Mouse (Mus musculus) neural tube, embryonic 14.5 days (tissue): Measurements from ENCODE around the gene Cyth2. TPM values are rescaled to one million over a fixed set of nuclear protein-coding genes. Genes with fewer than 3 reads are reported as not detected.

Experiments
- ATAC-seq: fragments of 200-750 bp; cut with Nextera tagmentation; 2 replicates; pipeline ENCODE4 v1.8.0; 2017; ENCODE audit warnings: low read depth, mild to moderate bottlenecking, moderate TSS enrichment, moderate library complexity
- H3K27ac ChIP-seq: fragments of 300-500 bp; sonication (generic); 2 replicates; pipeline ENCODE4 v1.5.1; 2014; ENCODE audit warnings: low read depth, mild to moderate bottlenecking, control low read depth, low read length, moderate library complexity, mixed read lengths
- H3K27me3 ChIP-seq: fragments of 300-500 bp; sonication (generic); 2 replicates; pipeline ENCODE4 v1.6.1; 2014; ENCODE audit warnings: low read length; ENCODE audit not compliant: control insufficient read depth, insufficient read depth
- H3K36me3 ChIP-seq: fragments of 300-500 bp; sonication (generic); 2 replicates; pipeline ENCODE4 v1.6.1; 2014; ENCODE audit warnings: low read length, mixed read lengths; ENCODE audit not compliant: control insufficient read depth, insufficient read depth
- H3K4me1 ChIP-seq: fragments of 300-500 bp; sonication (generic); 2 replicates; pipeline ENCODE4 v1.6.1; 2014; ENCODE audit warnings: low read length; ENCODE audit not compliant: control insufficient read depth, insufficient read depth
- H3K4me2 ChIP-seq: fragments of 300-500 bp; sonication (generic); 2 replicates; pipeline ENCODE4 v1.6.1; 2014; ENCODE audit warnings: mild to moderate bottlenecking, low read depth, low read length, control low read depth
- H3K4me3 ChIP-seq: fragments of 300-500 bp; sonication (generic); 2 replicates; pipeline ENCODE4 v1.5.1; 2014; ENCODE audit warnings: low read depth, low read length, control low read depth, mixed read lengths
- H3K9ac ChIP-seq: fragments of 300-500 bp; sonication (generic); replicated peaks from 2 replicates; pipeline ENCODE4 v1.6.1; 2014; ENCODE audit warnings: low read depth, mild to moderate bottlenecking, control low read depth, low read length, mixed read lengths
- H3K9me3 ChIP-seq: fragments of 300-500 bp; sonication (generic); 2 replicates; pipeline ENCODE4 v1.6.1; 2016; ENCODE audit warnings: low read length; ENCODE audit not compliant: control insufficient read depth
- WGBS: fragments of 180-500 bp; shearing (Covaris S2); extraction: QIAGEN DNeasy Blood & Tissue Kit; methylation state at CpG from one replicate; pipeline ENCODE4 v1.1.7; 2014; 5-methylcytosine and 5-hydroxymethylcytosine counted together
- polyA plus RNA-seq: library from polyadenylated mRNA; unstranded; fragments of >200 nt; fragmentation: Nextera tagmentation; extraction: Ambion mirVana; gene quantifications from 2 replicates; pipeline ENCODE4 v1.2.1, GENCODE M21; 2014

Cyth2 gene
- polyA plus RNA-seq, 1 experiment from 2014 or later: 223 TPM

- no peak overlapping the region for H3K4me2 ChIP-seq
- H3K4me3 ChIP-seq: no peak overlapping the region
- H3K9me3 ChIP-seq: no peaks in the 10 kb centered on the region
- no peak overlapping the region for H3K9ac ChIP-seq
- 90% methylated on average over 10 of the region's 10 CpGs for WGBS
- no peak for ATAC-seq
- peaks cover 8% of the 10 kb centered on the region; the same call in 1 of the 2 replicates for H3K27me3 ChIP-seq
- no peak overlapping the region for H3K27ac ChIP-seq
- H3K4me1 ChIP-seq: no peaks in the 10 kb centered on the region
- H3K36me3 ChIP-seq: no peaks in the 10 kb centered on the region
Observed at GRCm38 (mm10) chr7:45842950-45843744, 28.8 kb upstream of the Cyth2 start.

- Histone ChIP-seq H3K4me1 (peaks cover 21% of the 10 kb centered on the region), H3K27me3 (peaks cover 36% of the 10 kb centered on the region), H3K4me3 (peak overlapping the region; percentile 28), H3K36me3 (no peaks in the 10 kb centered on the region), H3K9ac (peak overlapping the region; percentile 25; the same call in 1 of the 2 replicates), H3K9me3 (no peaks in the 10 kb centered on the region), H3K4me2 (peak overlapping the region; percentile 37), H3K27ac (no peak overlapping the region)
- 4% methylated on average over 20 of the region's 31 CpGs for WGBS
- no peak for ATAC-seq
Observed at GRCm38 (mm10) chr7:45833924-45834323, 19.5 kb upstream of the Cyth2 start.

GRCm38 (mm10) chr7:45833148-45833790, 18.9 kb upstream of the Cyth2 start:
- WGBS: under 1% methylated on average over 73 of the region's 86 CpGs
- H3K27ac ChIP-seq: no peak overlapping the region
- peaks cover 21% of the 10 kb centered on the region for H3K4me1 ChIP-seq
- no peaks in the 10 kb centered on the region for H3K36me3 ChIP-seq
- no peaks in the 10 kb centered on the region for H3K9me3 ChIP-seq
- H3K27me3 ChIP-seq: peaks cover 36% of the 10 kb centered on the region
- peak overlapping the region; percentile 37 for H3K4me2 ChIP-seq
- ATAC-seq: no peak
- peak overlapping the region; percentile 28 for H3K4me3 ChIP-seq
- H3K9ac ChIP-seq: peak overlapping the region; percentile 25; the same call in 1 of the 2 replicates

GRCm38 (mm10) chr7:45832428-45832827, 18.0 kb upstream of the Cyth2 start:
- Histone ChIP-seq H3K36me3 (peaks cover 5% of the 10 kb centered on the region), H3K9me3 (no peaks in the 10 kb centered on the region), H3K27me3 (peaks cover 36% of the 10 kb centered on the region), H3K27ac (no peak overlapping the region), H3K9ac (no peak overlapping the region), H3K4me2 (peak overlapping the region; percentile 37; the same call in 1 of the 2 replicates), H3K4me3 (peak overlapping the region; percentile 28; the same call in 1 of the 2 replicates), H3K4me1 (peaks cover 21% of the 10 kb centered on the region)
- ATAC-seq: no peak
- WGBS: 11% methylated on average over 30 of the region's 30 CpGs

GRCm38 (mm10) chr7:45831128-45831525, 16.7 kb upstream of the Cyth2 start:
- 9% methylated on average over 5 of the region's 5 CpGs for WGBS
- no peak; the same call in 1 of the 2 replicates for ATAC-seq
- H3K9ac ChIP-seq: peak overlapping the region; percentile 51; the same call in 1 of the 2 replicates
- peak overlapping the region; percentile 83 for H3K4me2 ChIP-seq
- H3K27ac ChIP-seq: peak overlapping the region; percentile 74
- peaks cover 11% of the 10 kb centered on the region for H3K36me3 ChIP-seq
- H3K4me1 ChIP-seq: peaks cover 21% of the 10 kb centered on the region
- H3K4me3 ChIP-seq: peak overlapping the region; percentile 79
- H3K27me3 ChIP-seq: peaks cover 36% of the 10 kb centered on the region
- no peaks in the 10 kb centered on the region for H3K9me3 ChIP-seq

GRCm38 (mm10) chr7:45830427-45831127, 16.2 kb upstream of the Cyth2 start, which contains the start of gene Grwd1:
Gene Grwd1 (minus strand): TSS chr7:45830944.
- Histone ChIP-seq H3K4me3 (peak within 1 kb of the TSS; percentile 79), H3K27ac (peak within 1 kb of the TSS; percentile 74), H3K9ac (peak within 1 kb of the TSS; percentile 51), H3K36me3 (peaks cover 11% of the 10 kb centered on the region), H3K27me3 (peaks cover 33% of the 10 kb centered on the region), H3K9me3 (no peaks in the 10 kb centered on the region), H3K4me2 (peak within 1 kb of the TSS; percentile 83), H3K4me1 (peaks cover 21% of the 10 kb centered on the region)
- under 1% methylated on average over 35 of the region's 35 CpGs for WGBS
- peak; percentile 91 for ATAC-seq

GRCm38 (mm10) chr7:45826631-45827030, 12.2 kb upstream of the Cyth2 start:
- peaks cover 17% of the 10 kb centered on the region for H3K36me3 ChIP-seq

GRCm38 (mm10) chr7:45824598-45824997, 10.2 kb upstream of the Cyth2 start, which contains the start of gene Kcnj14:
Gene Kcnj14 (minus strand): TSS chr7:45824782.
- no peaks in the 10 kb centered on the region for H3K27me3 ChIP-seq
- H3K4me2 ChIP-seq: no peak within 1 kb of the TSS
- no peak for ATAC-seq
- H3K36me3 ChIP-seq: peaks cover 17% of the 10 kb centered on the region
- H3K9me3 ChIP-seq: no peaks in the 10 kb centered on the region
- H3K27ac ChIP-seq: no peak within 1 kb of the TSS
- no peaks in the 10 kb centered on the region; the same call in 1 of the 2 replicates for H3K4me1 ChIP-seq
- H3K4me3 ChIP-seq: no peak within 1 kb of the TSS
- 79% methylated on average over 6 of the region's 7 CpGs for WGBS
- no peak within 1 kb of the TSS for H3K9ac ChIP-seq

More at GRCm38 (mm10) chr7:45826631-45827030, 12.2 kb upstream of the Cyth2 start:
- no peak overlapping the region for H3K27ac ChIP-seq
- H3K4me3 ChIP-seq: no peak overlapping the region
- no peak overlapping the region for H3K9ac ChIP-seq
- H3K4me2 ChIP-seq: no peak overlapping the region
- no peak for ATAC-seq
- no peaks in the 10 kb centered on the region for H3K9me3 ChIP-seq
- 0 out of 2 replicates have a peak, but pooled peaks cover under 1% of the 10 kb centered on the region for H3K27me3 ChIP-seq
- H3K4me1 ChIP-seq: peaks cover 13% of the 10 kb centered on the region
- 94% methylated on average over 7 of the region's 7 CpGs for WGBS
